Mouse (Mus musculus): ENCODE measurements around the gene Rab3b. TPM values are rescaled to one million over a fixed set of nuclear protein-coding genes. Genes with fewer than 3 reads are reported as not detected.

Rab3b gene
- total RNA-seq, 2 experiments from 2014 or later, result 0.52 to 1.1 TPM

- DNase-seq, result no peak
These were observed 72.8 kb downstream of the Rab3b start for GRCm38 (mm10) chr4:108951663-108952062.

GRCm38 (mm10) chr4:108959696-108960095, 80.8 kb downstream of the Rab3b start:
- DNase-seq, result no peak

GRCm38 (mm10) chr4:108960619-108961460, 82.0 kb downstream of the Rab3b start:
- DNase-seq, result no peak

GRCm38 (mm10) chr4:108963017-108963416, 84.2 kb downstream of the Rab3b start:
- no peak for DNase-seq

GRCm38 (mm10) chr4:108969517-108969916, 90.7 kb downstream of the Rab3b start:
- DNase-seq, result no peak

- DNase-seq, result no peak
These were observed 92.2 kb downstream of the Rab3b start for GRCm38 (mm10) chr4:108971054-108971453.

- no peak for DNase-seq
These were observed 97.7 kb downstream of the Rab3b start for GRCm38 (mm10) chr4:108976458-108977071.

- no peak for DNase-seq
These were observed 108.1 kb downstream of the Rab3b start for GRCm38 (mm10) chr4:108986833-108987472.

GRCm38 (mm10) chr4:108987473-108987842, 108.6 kb downstream of the Rab3b start:
- no peak for DNase-seq

- DNase-seq, result no peak
These were observed 110.6 kb downstream of the Rab3b start for GRCm38 (mm10) chr4:108989430-108989829.

- DNase-seq, result no peak
These were observed 111.2 kb downstream of the Rab3b start for GRCm38 (mm10) chr4:108990032-108990431.

- DNase-seq, result no peak
These were observed 111.7 kb downstream of the Rab3b start for GRCm38 (mm10) chr4:108990571-108990970.

- no peak for DNase-seq
These were observed 112.9 kb downstream of the Rab3b start for GRCm38 (mm10) chr4:108991811-108992210.

Other genes with a start within 250 kb of the Rab3b start
- 1 to 10 TPM in 1 of 2 experiments, under 1 TPM in 1; 0.42 to 1.2 TPM for gene 3110021N24Rik, start 159.4 kb upstream of the Rab3b start, total RNA-seq (2021)
- gene Zfyve9, start 98.3 kb upstream of the Rab3b start, total RNA-seq (2021), result 10 to 100 TPM; 26.1 to 28.5 TPM
- 10 to 100 TPM; 72.7 to 76.4 TPM for gene Btf3l4, start 45.4 kb upstream of the Rab3b start, total RNA-seq (2021)
- gene Txndc12, start 44.5 kb upstream of the Rab3b start, total RNA-seq (2021), result 10 to 100 TPM; 26.8 to 27.3 TPM
- gene Kti12, start 31.3 kb upstream of the Rab3b start, total RNA-seq (2021), result 10 to 100 TPM; 16.8 to 18.5 TPM
- gene A730015C16Rik, start 30.4 kb upstream of the Rab3b start, total RNA-seq (2021), result not detected
- gene Nrd1, start 121.6 kb downstream of the Rab3b start, total RNA-seq (2021), result 100 to 1,000 TPM in 1 of 2 experiments, 10 to 100 TPM in 1; 80.9 to 113 TPM

Data from gastrocnemius, postnatal 10 days (tissue).